Mouse (Mus musculus) testis, adult 2 months (tissue): ENCODE measurements around the gene Senp7.

Experiments used
- CTCF ChIP-seq: fragments of 200-500 bp; IDR thresholded peaks from 2 replicates; pipeline ENCODE4 v1.5.1; 2012; ENCODE audit warnings: low read depth, mild to moderate bottlenecking, inconsistent platforms, low read length, moderate library complexity; ENCODE audit not compliant: control insufficient read depth, insufficient read depth, insufficient replicate concordance
- POLR2A ChIP-seq: fragments of 200-500 bp; IDR thresholded peaks from 2 replicates; pipeline ENCODE4 v1.6.1; 2012; ENCODE audit warnings: low read depth, mild to moderate bottlenecking, inconsistent platforms, low read length, moderate library complexity; ENCODE audit not compliant: control insufficient read depth

GRCm38 (mm10) chr16:56147679-56148078 is 99.5 kb downstream of the Senp7 start:
- no peak for TF ChIP-seq POLR2A
- TF ChIP-seq CTCF, result no peak
